Mouse (Mus musculus): ENCODE results near the gene Ttc41. TPM values are rescaled to one million over a fixed set of nuclear protein-coding genes. Genes with fewer than 3 reads are reported as not detected.

Ttc41 gene
- polyA plus RNA-seq, 1 experiment from 2014 or later, result 3.3 TPM

DNA sequence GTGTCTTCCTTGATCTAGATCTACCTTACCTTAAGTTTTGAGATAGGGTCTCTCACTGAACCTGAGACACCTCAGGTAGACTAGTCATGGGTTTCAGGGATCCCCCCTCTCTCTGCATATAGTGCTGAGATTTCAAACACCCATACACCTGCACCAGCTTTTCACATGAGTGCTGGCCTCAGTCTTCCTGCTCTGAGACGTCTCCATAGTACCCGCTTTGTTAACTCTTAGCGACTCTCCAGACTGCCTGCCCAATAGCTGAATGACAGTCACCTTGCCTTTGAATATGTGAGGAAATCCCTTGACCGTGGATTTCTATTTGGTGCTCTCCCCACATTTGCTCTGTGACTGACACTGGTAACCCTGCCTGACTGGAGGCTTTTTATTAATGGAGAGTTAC, 88.6 kb downstream of the Ttc41 start:
- no peak for DNase-seq (ENCODE audit: low spot score)
- Histone ChIP-seq H3K27me3 (ENCODE audit: low read depth, poor library complexity, severe bottlenecking) (no peaks in the 10 kb centered on the region), H3K9me3 (replicated peaks) (no peaks in the 10 kb centered on the region), H3K4me3 (no peak overlapping the region), H3K36me3 (no peaks in the 10 kb centered on the region), H3K4me1 (peaks cover 5% of the 10 kb centered on the region; the same call in 1 of the 2 replicates), H3K27ac (replicated peaks) (no peak overlapping the region)
- WGBS, result 86% methylated on average over 4 of the region's 4 CpGs

- DNase-seq (ENCODE audit: low spot score), result no peak
- Histone ChIP-seq H3K27ac (replicated peaks) (no peak overlapping the region), H3K9me3 (replicated peaks) (no peaks in the 10 kb centered on the region), H3K36me3 (no peaks in the 10 kb centered on the region), H3K4me3 (no peak overlapping the region), H3K27me3 (ENCODE audit: low read depth, poor library complexity, severe bottlenecking) (no peaks in the 10 kb centered on the region), H3K4me1 (peaks cover 5% of the 10 kb centered on the region; the same call in 1 of the 2 replicates)
- 91% methylated on average over 9 of the region's 9 CpGs for WGBS
Observed at GRCm38 (mm10) chr10:86794794-86795535, 89.4 kb downstream of the Ttc41 start.

GRCm38 (mm10) chr10:86796073-86796741, 90.6 kb downstream of the Ttc41 start:
- H3K27me3 ChIP-seq (ENCODE audit: low read depth, poor library complexity, severe bottlenecking), result no peaks in the 10 kb centered on the region
- WGBS, result 91% methylated on average over 5 of the region's 5 CpGs
- H3K4me3 ChIP-seq, result no peak overlapping the region
- H3K36me3 ChIP-seq, result no peaks in the 10 kb centered on the region
- H3K4me1 ChIP-seq, result peaks cover 5% of the 10 kb centered on the region; the same call in 1 of the 2 replicates
- H3K27ac ChIP-seq (replicated peaks), result no peak overlapping the region
- no peaks in the 10 kb centered on the region for H3K9me3 ChIP-seq (replicated peaks)
- no peak for DNase-seq (ENCODE audit: low spot score)

GRCm38 (mm10) chr10:86807362-86807761, 101.8 kb downstream of the Ttc41 start:
- H3K4me3 ChIP-seq, result no peak overlapping the region
- no peak for DNase-seq (ENCODE audit: low spot score)
- H3K27me3 ChIP-seq (ENCODE audit: low read depth, poor library complexity, severe bottlenecking), result no peaks in the 10 kb centered on the region
- WGBS, result 86% methylated on average over 1 of the region's 1 CpGs
- no peak overlapping the region for H3K27ac ChIP-seq (replicated peaks)
- H3K4me1 ChIP-seq, result no peaks in the 10 kb centered on the region
- H3K9me3 ChIP-seq (replicated peaks), result no peaks in the 10 kb centered on the region
- no peaks in the 10 kb centered on the region for H3K36me3 ChIP-seq

DNA sequence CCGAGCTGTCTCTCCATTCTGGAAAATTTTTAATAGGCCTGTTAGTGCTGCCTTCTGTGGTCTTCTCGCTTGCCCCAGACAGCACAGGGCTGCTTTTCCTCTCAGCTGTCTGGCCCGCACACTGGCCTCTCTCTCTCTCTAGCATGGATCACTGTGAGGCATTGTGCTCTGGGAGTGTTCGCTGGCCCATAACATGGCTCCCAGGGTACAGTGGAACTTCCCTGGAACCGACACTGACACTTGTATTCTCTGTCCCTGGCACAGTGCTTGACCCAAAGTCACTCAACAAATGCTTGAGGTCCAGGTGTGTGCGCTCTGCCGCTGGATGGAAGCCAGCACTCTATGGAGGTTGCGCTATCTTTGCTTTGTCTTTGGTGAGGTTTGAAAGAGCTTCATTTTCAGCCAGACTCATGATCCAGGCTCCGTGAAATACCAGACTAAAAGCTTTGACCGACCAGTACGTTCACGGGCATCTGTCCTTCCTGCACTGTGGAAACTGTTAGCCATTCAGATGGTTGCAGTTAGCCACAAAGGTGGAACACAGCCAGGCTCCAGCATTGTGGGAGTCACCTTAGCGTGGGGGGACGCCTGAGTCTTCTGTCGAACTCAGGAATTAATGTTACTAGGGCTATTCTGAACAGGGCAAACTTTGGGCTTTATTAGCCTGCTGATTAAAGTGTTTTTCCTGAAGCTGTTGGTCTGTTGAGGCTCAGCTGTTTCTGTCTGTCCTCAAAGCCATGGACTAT, 102.6 kb downstream of the Ttc41 start:
- H3K4me1 ChIP-seq, result no peaks in the 10 kb centered on the region
- H3K9me3 ChIP-seq (replicated peaks), result no peaks in the 10 kb centered on the region
- DNase-seq (ENCODE audit: low spot score), result no peak
- H3K27ac ChIP-seq (replicated peaks), result no peak overlapping the region
- H3K27me3 ChIP-seq (ENCODE audit: low read depth, poor library complexity, severe bottlenecking), result no peaks in the 10 kb centered on the region
- 83% methylated on average over 15 of the region's 15 CpGs for WGBS
- no peaks in the 10 kb centered on the region for H3K36me3 ChIP-seq
- H3K4me3 ChIP-seq, result no peak overlapping the region

DNA sequence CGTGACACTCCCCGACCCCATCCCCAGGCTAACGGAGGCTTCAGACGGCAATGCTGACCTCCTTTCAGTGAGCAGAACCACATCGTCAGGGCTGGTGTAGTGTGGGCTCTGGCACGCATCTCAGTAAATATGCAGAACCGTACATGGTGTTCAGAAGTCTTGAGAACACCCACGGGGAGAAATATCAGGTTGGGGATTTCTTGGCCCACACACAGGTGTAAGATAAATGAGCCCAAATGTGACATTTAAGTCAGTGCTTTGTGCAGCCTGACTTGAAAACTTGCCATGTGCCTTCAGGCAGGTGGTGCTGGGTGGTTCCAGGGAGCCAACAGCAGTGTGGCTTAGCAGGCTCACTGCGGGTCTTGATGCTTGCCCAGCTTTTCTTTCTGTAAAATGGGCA, 104.4 kb downstream of the Ttc41 start:
- Histone ChIP-seq H3K4me1 (peaks cover 3% of the 10 kb centered on the region; the same call in 1 of the 2 replicates), H3K36me3 (no peaks in the 10 kb centered on the region), H3K4me3 (no peak overlapping the region), H3K27ac (replicated peaks) (no peak overlapping the region), H3K9me3 (replicated peaks) (no peaks in the 10 kb centered on the region), H3K27me3 (ENCODE audit: low read depth, poor library complexity, severe bottlenecking) (no peaks in the 10 kb centered on the region)
- 84% methylated on average over 9 of the region's 9 CpGs for WGBS
- DNase-seq (ENCODE audit: low spot score), result no peak

DNA sequence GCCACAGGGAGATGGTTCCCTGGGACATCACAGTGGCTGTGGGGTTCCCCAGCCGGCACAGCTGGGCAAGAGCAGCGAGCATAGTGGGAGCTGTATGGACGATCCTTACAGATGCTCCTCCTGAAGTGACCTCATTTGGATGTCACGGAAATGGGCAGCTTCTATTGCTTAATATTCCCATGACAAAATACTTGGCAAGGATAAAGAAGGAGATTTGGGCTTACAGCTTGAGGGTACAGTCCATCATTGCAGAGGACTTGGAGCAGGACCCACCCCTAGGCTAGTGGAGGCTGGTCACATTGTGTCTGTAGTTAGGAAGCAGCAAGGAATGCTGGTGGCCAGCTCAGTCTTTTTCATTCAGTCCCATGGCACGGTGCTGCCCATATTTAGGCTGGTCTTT, 105.0 kb downstream of the Ttc41 start:
- WGBS, result 83% methylated on average over 5 of the region's 5 CpGs
- H3K36me3 ChIP-seq, result no peaks in the 10 kb centered on the region
- no peak for DNase-seq (ENCODE audit: low spot score)
- peaks cover 3% of the 10 kb centered on the region; the same call in 1 of the 2 replicates for H3K4me1 ChIP-seq
- H3K9me3 ChIP-seq (replicated peaks), result no peaks in the 10 kb centered on the region
- H3K4me3 ChIP-seq, result no peak overlapping the region
- H3K27ac ChIP-seq (replicated peaks), result no peak overlapping the region
- no peaks in the 10 kb centered on the region for H3K27me3 ChIP-seq (ENCODE audit: low read depth, poor library complexity, severe bottlenecking)

- Histone ChIP-seq H3K36me3 (no peaks in the 10 kb centered on the region), H3K27me3 (ENCODE audit: low read depth, poor library complexity, severe bottlenecking) (no peaks in the 10 kb centered on the region), H3K4me3 (no peak overlapping the region), H3K4me1 (peaks cover 8% of the 10 kb centered on the region), H3K27ac (replicated peaks) (0 out of 2 replicates have a peak overlapping the region, but pooled peaks have one; percentile 11), H3K9me3 (replicated peaks) (no peaks in the 10 kb centered on the region)
- 87% methylated on average over 19 of the region's 19 CpGs for WGBS
- DNase-seq (ENCODE audit: low spot score), result no peak
Observed at GRCm38 (mm10) chr10:86814292-86815131, 108.9 kb downstream of the Ttc41 start.

DNA sequence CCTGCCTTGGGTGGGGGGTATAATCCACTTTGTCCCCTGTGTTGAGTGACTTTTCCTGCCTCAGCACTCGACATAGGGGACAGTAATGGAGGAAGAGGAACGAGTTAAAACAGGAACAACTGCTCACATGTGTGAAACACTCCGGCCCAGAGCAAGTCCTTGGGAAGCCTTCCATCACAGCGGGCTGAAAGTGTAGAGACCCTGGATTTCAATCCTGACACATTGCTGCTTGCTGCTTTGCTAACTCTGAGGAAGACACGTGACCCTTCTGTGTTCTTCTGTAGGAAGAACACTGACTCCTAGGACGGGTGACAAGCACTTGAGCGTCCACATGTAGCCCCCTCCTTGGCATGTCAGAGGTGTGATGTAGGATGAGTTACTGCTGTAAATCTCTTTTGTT, 109.5 kb downstream of the Ttc41 start:
- H3K36me3 ChIP-seq, result no peaks in the 10 kb centered on the region
- 85% methylated on average over 7 of the region's 7 CpGs for WGBS
- H3K27me3 ChIP-seq (ENCODE audit: low read depth, poor library complexity, severe bottlenecking), result no peaks in the 10 kb centered on the region
- no peak for DNase-seq (ENCODE audit: low spot score)
- peaks cover 14% of the 10 kb centered on the region for H3K4me1 ChIP-seq
- H3K4me3 ChIP-seq, result no peak overlapping the region
- no peaks in the 10 kb centered on the region for H3K9me3 ChIP-seq (replicated peaks)
- H3K27ac ChIP-seq (replicated peaks), result 0 out of 2 replicates have a peak overlapping the region, but pooled peaks have one; percentile 11

DNA sequence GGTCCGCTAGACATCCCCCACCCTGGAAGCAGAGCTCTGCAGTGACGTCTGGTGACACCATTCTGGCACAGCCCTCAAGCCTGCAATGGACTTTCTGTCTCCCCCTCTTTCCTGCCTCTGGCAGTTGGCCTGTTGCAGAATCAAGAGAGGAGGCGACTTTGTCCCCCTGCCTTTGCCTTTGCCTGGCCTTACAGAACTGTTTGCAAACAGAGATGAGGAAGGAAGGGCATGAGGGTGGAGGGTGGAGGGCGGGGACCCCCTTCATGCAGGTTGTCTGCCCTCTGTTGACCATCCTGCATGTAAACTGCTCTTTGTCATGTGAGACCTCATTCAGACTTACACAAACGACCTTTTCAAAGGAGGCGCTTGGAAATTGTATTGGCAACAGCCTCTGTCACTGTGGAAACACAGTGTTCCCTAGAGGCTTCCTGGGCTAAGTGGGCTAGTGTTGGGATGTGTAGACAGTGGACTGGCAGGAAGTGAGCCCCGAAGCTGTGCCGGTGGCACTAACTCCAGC, 114.1 kb downstream of the Ttc41 start:
- peaks cover 3% of the 10 kb centered on the region; the same call in 1 of the 2 replicates for H3K36me3 ChIP-seq
- no peaks in the 10 kb centered on the region for H3K9me3 ChIP-seq (replicated peaks)
- WGBS, result 40% methylated on average over 8 of the region's 8 CpGs
- H3K27ac ChIP-seq (replicated peaks), result peak overlapping the region; percentile 73
- peaks cover 15% of the 10 kb centered on the region for H3K4me1 ChIP-seq
- no peak overlapping the region for H3K4me3 ChIP-seq
- peaks cover 4% of the 10 kb centered on the region; the same call in 1 of the 2 replicates for H3K27me3 ChIP-seq (ENCODE audit: low read depth, poor library complexity, severe bottlenecking)
- peak; percentile 38 for DNase-seq (ENCODE audit: low spot score)

GRCm38 (mm10) chr10:86821014-86821413, 115.4 kb downstream of the Ttc41 start:
- Histone ChIP-seq H3K36me3 (peaks cover 6% of the 10 kb centered on the region; the same call in 1 of the 2 replicates), H3K4me3 (no peak overlapping the region), H3K27me3 (ENCODE audit: low read depth, poor library complexity, severe bottlenecking) (peaks cover 4% of the 10 kb centered on the region; the same call in 1 of the 2 replicates), H3K27ac (replicated peaks) (no peak overlapping the region), H3K4me1 (peaks cover 15% of the 10 kb centered on the region), H3K9me3 (replicated peaks) (no peaks in the 10 kb centered on the region)
- WGBS, result 92% methylated on average over 7 of the region's 7 CpGs
- no peak for DNase-seq (ENCODE audit: low spot score)

- Histone ChIP-seq H3K9me3 (replicated peaks) (peaks cover 2% of the 10 kb centered on the region; the same call in 1 of the 2 replicates), H3K4me1 (peaks cover 14% of the 10 kb centered on the region), H3K36me3 (peaks cover 8% of the 10 kb centered on the region; the same call in 1 of the 2 replicates), H3K27ac (replicated peaks) (no peak overlapping the region), H3K4me3 (no peak overlapping the region), H3K27me3 (ENCODE audit: low read depth, poor library complexity, severe bottlenecking) (peaks cover 4% of the 10 kb centered on the region; the same call in 1 of the 2 replicates)
- DNase-seq (ENCODE audit: low spot score), result no peak
- WGBS, result 85% methylated on average over 6 of the region's 6 CpGs
Observed at GRCm38 (mm10) chr10:86824093-86824492, 118.5 kb downstream of the Ttc41 start.
